Mouse (Mus musculus) forebrain, embryonic 14.5 days (tissue): Measurements from ENCODE around the gene Ttll1. TPM values are rescaled to one million over a fixed set of nuclear protein-coding genes. Genes with fewer than 3 reads are reported as not detected.

ENCODE experiments used
- ATAC-seq: fragments of 200-750 bp; cut with Nextera tagmentation; 2 replicates; pipeline ENCODE4 v1.8.0; 2017; ENCODE audit warnings: mild to moderate bottlenecking, moderate library complexity
- DNase-seq: peaks from one replicate; pipeline ENCODE4 v3.0.0-alpha.2; 2015; ENCODE audit warnings: low spot score
- H3K27ac ChIP-seq: fragments of 300-500 bp; sonication (generic); 2 replicates; pipeline ENCODE4 v1.5.1; 2014; ENCODE audit warnings: low read depth, mild to moderate bottlenecking, control low read depth, low read length, moderate library complexity
- H3K27me3 ChIP-seq: fragments of 300-500 bp; sonication (generic); replicated peaks from 2 replicates; pipeline ENCODE4 v1.6.1; 2014; ENCODE audit warnings: low read length, control low read depth, mixed read lengths; ENCODE audit not compliant: control insufficient read depth, insufficient read depth
- H3K36me3 ChIP-seq: fragments of 300-500 bp; sonication (generic); 2 replicates; pipeline ENCODE4 v1.6.1; 2014; ENCODE audit warnings: low read length, control low read depth; ENCODE audit not compliant: control insufficient read depth, insufficient read depth
- H3K4me1 ChIP-seq: fragments of 300-500 bp; sonication (generic); 2 replicates; pipeline ENCODE4 v1.6.1; 2014; ENCODE audit warnings: antibody characterized with exemption, low read length, control low read depth; ENCODE audit not compliant: control insufficient read depth, insufficient read depth
- H3K4me2 ChIP-seq: fragments of 300-500 bp; sonication (generic); 2 replicates; pipeline ENCODE4 v1.6.1; 2014; ENCODE audit warnings: mild to moderate bottlenecking, control low read depth, low read length
- H3K4me3 ChIP-seq: fragments of 300-500 bp; sonication (generic); 2 replicates; pipeline ENCODE4 v1.5.1; 2014; ENCODE audit warnings: low read depth, low read length, control low read depth
- H3K9ac ChIP-seq: fragments of 300-500 bp; sonication (generic); 2 replicates; pipeline ENCODE4 v1.6.1; 2014; ENCODE audit warnings: mild to moderate bottlenecking, low read length, control low read depth, moderate library complexity
- H3K9me3 ChIP-seq: fragments of 300-500 bp; sonication (generic); replicated peaks from 2 replicates; pipeline ENCODE4 v1.6.1; 2016; ENCODE audit warnings: low read length, control low read depth, mixed read lengths; ENCODE audit not compliant: control insufficient read depth
- WGBS: fragments of 180-500 bp; shearing (Covaris S2); extraction: QIAGEN DNeasy Blood & Tissue Kit; methylation state at CpG from one replicate; pipeline ENCODE4 v1.1.7; 2014; 5-methylcytosine and 5-hydroxymethylcytosine counted together
- polyA plus RNA-seq: library from polyadenylated mRNA; unstranded; fragments of >200 nt; fragmentation: Nextera tagmentation; extraction: Ambion mirVana; gene quantifications from 2 replicates; pipeline ENCODE4 v1.2.1, GENCODE M21; 2014

Ttll1 gene
- polyA plus RNA-seq, result 35.5 and 45.3 TPM in 2 replicates

- H3K4me3 ChIP-seq, result peak within 1 kb of the TSS; percentile 61
- H3K9ac ChIP-seq, result peak within 1 kb of the TSS; percentile 75
- no peaks in the 10 kb centered on the region for H3K9me3 ChIP-seq
- ATAC-seq (peak; percentile 98), DNase-seq (peak; percentile 97)
- H3K36me3 ChIP-seq, result no peaks in the 10 kb centered on the region
- peak within 1 kb of the TSS; percentile 89 for H3K27ac ChIP-seq
- H3K27me3 ChIP-seq, result no peaks in the 10 kb centered on the region
- H3K4me1 ChIP-seq, result peaks cover 9% of the 10 kb centered on the region
- peak within 1 kb of the TSS; percentile 67 for H3K4me2 ChIP-seq
- 12% methylated on average over 41 of the region's 41 CpGs for WGBS
These were observed at the start of gene Ttll1 for GRCm38 (mm10) chr15:83510805-83511405. Gene Ttll1 (minus strand): TSS chr15:83510893.

- peak overlapping the region; percentile 75 for H3K4me2 ChIP-seq
- peak overlapping the region; percentile 86 for H3K4me3 ChIP-seq
- ATAC-seq (peak; percentile 96), DNase-seq (peak; percentile 96)
- H3K9ac ChIP-seq, result peak overlapping the region; percentile 97
- H3K4me1 ChIP-seq, result peaks cover 4% of the 10 kb centered on the region; the same call in 1 of the 2 replicates
- no peaks in the 10 kb centered on the region for H3K27me3 ChIP-seq
- H3K9me3 ChIP-seq, result no peaks in the 10 kb centered on the region
- peak overlapping the region; percentile 89 for H3K27ac ChIP-seq
- WGBS, result 1% methylated on average over 65 of the region's 74 CpGs
- peaks cover 19% of the 10 kb centered on the region for H3K36me3 ChIP-seq
These were observed 44.7 kb upstream of the Ttll1 start for GRCm38 (mm10) chr15:83555161-83555974.

GRCm38 (mm10) chr15:83553831-83554230, 43.1 kb upstream of the Ttll1 start:
- no peak overlapping the region for H3K4me3 ChIP-seq
- H3K36me3 ChIP-seq, result peaks cover 32% of the 10 kb centered on the region
- DNase-seq (no peak), ATAC-seq (no peak)
- no peaks in the 10 kb centered on the region for H3K27me3 ChIP-seq
- H3K27ac ChIP-seq, result no peak overlapping the region
- no peaks in the 10 kb centered on the region for H3K9me3 ChIP-seq
- no peak overlapping the region for H3K4me2 ChIP-seq
- H3K4me1 ChIP-seq, result peaks cover 4% of the 10 kb centered on the region; the same call in 1 of the 2 replicates
- H3K9ac ChIP-seq, result no peak overlapping the region

- H3K4me1 ChIP-seq, result peaks cover 4% of the 10 kb centered on the region; the same call in 1 of the 2 replicates
- H3K4me2 ChIP-seq, result no peak overlapping the region
- no peak overlapping the region for H3K4me3 ChIP-seq
- 79% methylated on average over 2 of the region's 2 CpGs for WGBS
- no peaks in the 10 kb centered on the region for H3K9me3 ChIP-seq
- H3K9ac ChIP-seq, result no peak overlapping the region
- no peak overlapping the region for H3K27ac ChIP-seq
- H3K36me3 ChIP-seq, result peaks cover 65% of the 10 kb centered on the region
- DNase-seq (no peak), ATAC-seq (no peak)
- H3K27me3 ChIP-seq, result no peaks in the 10 kb centered on the region
These were observed 39.4 kb upstream of the Ttll1 start for GRCm38 (mm10) chr15:83550137-83550536.

- 95% methylated on average over 8 of the region's 8 CpGs for WGBS
- H3K9me3 ChIP-seq, result no peaks in the 10 kb centered on the region
These were observed 36.5 kb upstream of the Ttll1 start for GRCm38 (mm10) chr15:83547144-83547543.

GRCm38 (mm10) chr15:83546029-83546428, 35.3 kb upstream of the Ttll1 start:
- H3K9ac ChIP-seq, result no peak overlapping the region
- DNase-seq, result no peak
- WGBS, result 96% methylated on average over 7 of the region's 7 CpGs
- no peak overlapping the region for H3K4me3 ChIP-seq
- H3K27ac ChIP-seq, result no peak overlapping the region
- ATAC-seq, result no peak
- no peak overlapping the region for H3K4me2 ChIP-seq
- H3K27me3 ChIP-seq, result no peaks in the 10 kb centered on the region
- no peaks in the 10 kb centered on the region for H3K9me3 ChIP-seq
- H3K36me3 ChIP-seq, result peaks cover 53% of the 10 kb centered on the region
- no peaks in the 10 kb centered on the region for H3K4me1 ChIP-seq

More at GRCm38 (mm10) chr15:83547144-83547543, 36.5 kb upstream of the Ttll1 start:
- H3K4me1 ChIP-seq, result no peaks in the 10 kb centered on the region
- ATAC-seq, result no peak
- H3K4me3 ChIP-seq, result no peak overlapping the region
- H3K9ac ChIP-seq, result no peak overlapping the region
- no peak overlapping the region for H3K27ac ChIP-seq
- no peaks in the 10 kb centered on the region for H3K27me3 ChIP-seq
- DNase-seq, result no peak
- H3K36me3 ChIP-seq, result peaks cover 62% of the 10 kb centered on the region
- no peak overlapping the region for H3K4me2 ChIP-seq

- 78% methylated on average over 9 of the region's 9 CpGs for WGBS
- peaks cover 12% of the 10 kb centered on the region for H3K36me3 ChIP-seq
- no peaks in the 10 kb centered on the region for H3K4me1 ChIP-seq
- H3K4me3 ChIP-seq, result no peak overlapping the region
- H3K9ac ChIP-seq, result no peak overlapping the region
- no peak for ATAC-seq
- H3K9me3 ChIP-seq, result no peaks in the 10 kb centered on the region
- H3K27ac ChIP-seq, result no peak overlapping the region
- no peak for DNase-seq
- H3K27me3 ChIP-seq, result no peaks in the 10 kb centered on the region
- H3K4me2 ChIP-seq, result no peak overlapping the region
These were observed 31.1 kb upstream of the Ttll1 start for GRCm38 (mm10) chr15:83541647-83542287.

- Histone ChIP-seq H3K4me3 (no peak overlapping the region), H3K9me3 (no peaks in the 10 kb centered on the region), H3K4me1 (no peaks in the 10 kb centered on the region), H3K27ac (no peak overlapping the region), H3K4me2 (no peak overlapping the region), H3K9ac (no peak overlapping the region), H3K27me3 (no peaks in the 10 kb centered on the region), H3K36me3 (no peaks in the 10 kb centered on the region)
- WGBS, result 82% methylated on average over 4 of the region's 4 CpGs
- no peak for ATAC-seq
- no peak for DNase-seq
These were observed 29.2 kb upstream of the Ttll1 start for GRCm38 (mm10) chr15:83539905-83540304.
